Mouse (Mus musculus) erythroblast, embryonic 14.5 days (primary cell): Measurements from ENCODE around the gene Tcn2.

Experiments used
- GATA1 ChIP-seq: IDR thresholded peaks from 2 replicates; pipeline ENCODE4 v1.6.1; 2012; ENCODE audit warnings: low read length, inconsistent platforms, mixed read lengths
- TAL1 ChIP-seq: IDR thresholded peaks from 3 replicates; pipeline ENCODE4 v1.6.1; 2012; ENCODE audit warnings: low read length, inconsistent platforms, mixed read lengths

DNA sequence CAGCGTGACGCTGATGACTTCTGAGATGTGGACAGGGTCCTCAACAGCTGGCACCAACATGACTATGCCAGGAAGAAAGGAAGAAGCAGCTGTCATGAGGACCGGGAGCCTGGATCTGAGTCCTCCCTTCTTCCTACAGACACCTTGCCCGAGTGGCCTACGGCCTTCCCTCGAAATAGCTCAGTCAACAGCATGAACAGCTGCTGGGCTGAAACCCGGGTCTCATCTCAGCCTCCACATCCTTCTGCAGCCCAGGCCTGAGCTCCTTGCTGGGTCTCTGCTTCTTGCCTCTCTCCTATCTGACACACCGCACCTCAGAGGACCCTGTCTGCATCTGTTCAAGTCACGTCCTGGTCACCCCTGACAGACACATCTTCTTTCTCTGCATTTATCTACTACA, 9.8 kb downstream of the Tcn2 start:
- TF ChIP-seq TAL1, result no peak
- TF ChIP-seq GATA1, result no peak
